Mouse (Mus musculus) right cerebral cortex, postnatal 10 days (tissue): ENCODE data around the gene Gm20929.
"Not testable (repeated sequence)": the region's sequence is repeated elsewhere in the genome, so short reads cannot be mapped to it uniquely, and the experiment has no call there.

Source experiments
- DNase-seq, 2 experiments: peaks; one replicate each; pipeline ENCODE4 v3.0.0; 2021; ENCODE audit warnings: low spot score in 2 of 2

Gm20929 gene

GRCm38 (mm10) chrY:53843649-53844048, at the start of gene Gm20929:
Gene Gm20929 (plus strand): TSS chrY:53843949.
- DNase-seq: not testable (repeated sequence)
